Mouse (Mus musculus): ENCODE measurements around the gene G3bp1. TPM values are rescaled to one million over a fixed set of nuclear protein-coding genes. Genes with fewer than 3 reads are reported as not detected.

The G3bp1 gene
- polyA plus RNA-seq, 1 experiment from 2014 or later = 160 TPM

Small RNA genes within 50 kb of the gene (microRNA-seq; reads per million reads assigned to microRNA genes)
- not detected for gene Mir7652 (ENCODE audit: borderline number of aligned reads)

Other genes starting within 250 kb of the G3bp1 start
- gene Fat2, start 133.1 kb upstream of the G3bp1 start, polyA plus RNA-seq (2015; fragmentation: Nextera tagmentation; extraction: Ambion mirVana) = 1.1 and 1.6 TPM in 2 replicates
- gene Sparc, start 46.5 kb upstream of the G3bp1 start, polyA plus RNA-seq (2015; fragmentation: Nextera tagmentation; extraction: Ambion mirVana) = 3,074 and 3,219 TPM in 2 replicates
- 487 and 541 TPM in 2 replicates for gene Atox1, start 8.4 kb upstream of the G3bp1 start, polyA plus RNA-seq (2015; fragmentation: Nextera tagmentation; extraction: Ambion mirVana)
- gene Glra1, start 138.5 kb downstream of the G3bp1 start, polyA plus RNA-seq (2015; fragmentation: Nextera tagmentation; extraction: Ambion mirVana) = not detected in 2 replicates